Mouse (Mus musculus) liver, adult 2 months (tissue): ENCODE results near the gene Psmd7.

Experiments
- CTCF ChIP-seq: fragments of 200-500 bp; IDR thresholded peaks from 2 replicates; pipeline ENCODE4 v1.5.1; 2011; ENCODE audit warnings: low read depth, low read length, control low read depth
- POLR2A ChIP-seq: fragments of 200-500 bp; IDR thresholded peaks from 2 replicates; pipeline ENCODE4 v1.6.1; 2011; ENCODE audit warnings: low read length, control low read depth; ENCODE audit not compliant: insufficient read depth; ENCODE audit errors: extremely low read depth

- TF ChIP-seq CTCF (no peak), POLR2A (no peak)
These were observed 41.4 kb downstream of the Psmd7 start for GRCm38 (mm10) chr8:107546817-107547216.
